Mouse (Mus musculus) liver, adult 2 months (tissue): ENCODE measurements around the gene Plxnb3. TPM values are rescaled to one million over a fixed set of nuclear protein-coding genes. Genes with fewer than 3 reads are reported as not detected.

Experiments used
- DNase-seq: peaks from one replicate; pipeline ENCODE4 v3.0.0-alpha.2; 2011; ENCODE audit warnings: low read depth, low spot score; ENCODE audit errors: extremely low read depth
- H3K27ac ChIP-seq: fragments of 200-500 bp; replicated peaks from 2 replicates; pipeline ENCODE4 v1.5.1; 2012; ENCODE audit warnings: low read depth, mild to moderate bottlenecking, control low read depth, inconsistent platforms, low read length; ENCODE audit not compliant: insufficient read depth
- H3K27me3 ChIP-seq: fragments of 200-500 bp; 2 replicates; pipeline ENCODE4 v1.6.1; 2012; ENCODE audit warnings: mild to moderate bottlenecking, moderate library complexity, low read length, inconsistent platforms; ENCODE audit not compliant: control insufficient read depth, insufficient read depth
- H3K36me3 ChIP-seq: fragments of 200-500 bp; 2 replicates; pipeline ENCODE4 v1.6.1; 2012; ENCODE audit warnings: low read length, inconsistent platforms; ENCODE audit not compliant: control insufficient read depth, insufficient read depth
- H3K4me1 ChIP-seq: fragments of 200-500 bp; 2 replicates; pipeline ENCODE4 v1.6.1; 2011; ENCODE audit warnings: low read length; ENCODE audit not compliant: control insufficient read depth, insufficient read depth
- H3K4me3 ChIP-seq: fragments of 200-500 bp; 2 replicates; pipeline ENCODE4 v1.5.1; 2011; ENCODE audit warnings: low read depth, mild to moderate bottlenecking, control low read depth, low read length, moderate library complexity; ENCODE audit not compliant: insufficient read depth
- H3K79me2 ChIP-seq: fragments of 200-500 bp; 2 replicates; pipeline ENCODE4 v1.6.1; 2012; ENCODE audit warnings: inconsistent platforms, mild to moderate bottlenecking, low read length, moderate library complexity; ENCODE audit not compliant: control insufficient read depth, insufficient read depth
- H3K9ac ChIP-seq: fragments of 200-500 bp; 2 replicates; pipeline ENCODE4 v1.6.1; 2012; ENCODE audit warnings: low read depth, mild to moderate bottlenecking, control low read depth, inconsistent platforms, low read length
- CTCF ChIP-seq: fragments of 200-500 bp; IDR thresholded peaks from 2 replicates; pipeline ENCODE4 v1.5.1; 2011; ENCODE audit warnings: low read depth, low read length, control low read depth
- POLR2A ChIP-seq: fragments of 200-500 bp; IDR thresholded peaks from 2 replicates; pipeline ENCODE4 v1.6.1; 2011; ENCODE audit warnings: low read length, control low read depth; ENCODE audit not compliant: insufficient read depth; ENCODE audit errors: extremely low read depth
- WGBS: fragments of 180-500 bp; shearing (Covaris S2); methylation state at CpG from one replicate; pipeline ENCODE4 v1.1.7; 2018; 5-methylcytosine and 5-hydroxymethylcytosine counted together
- polyA plus RNA-seq: library from polyadenylated mRNA; depleted of rRNA; stranded (reverse); fragments of >200 nt; gene quantifications from 2 replicates; pipeline ENCODE4 v1.2.3, GENCODE M21; 2012
- total RNA-seq: library from RNA; depleted of rRNA; stranded (reverse); fragments of >200 nt; gene quantifications from 2 replicates; pipeline ENCODE4 v1.2.3, GENCODE M21; 2014

Plxnb3 gene
- total and polyA plus RNA-seq, 2 experiments, result 0.09 to 0.20 TPM

DNA sequence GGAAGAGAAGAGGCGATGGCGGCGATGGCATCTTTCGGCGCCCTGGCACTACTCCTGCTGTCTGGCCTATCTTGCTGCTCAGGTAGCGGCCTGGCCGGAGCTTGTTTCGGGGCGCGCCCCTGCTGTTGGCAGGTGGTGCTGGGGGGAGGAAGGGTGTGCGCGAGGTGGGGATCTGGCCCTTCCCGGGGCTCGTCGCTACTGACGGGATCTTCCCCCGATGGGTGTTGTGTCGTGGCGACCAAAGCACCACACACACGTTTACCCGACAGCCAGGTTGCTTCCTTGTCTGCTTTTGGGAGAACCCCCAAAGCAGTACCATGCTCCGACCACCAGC, 30.3 kb downstream of the Plxnb3 start:
- no peak for TF ChIP-seq POLR2A
- no peak for TF ChIP-seq CTCF
- H3K79me2 ChIP-seq, result peaks cover 9% of the 10 kb centered on the region; the same call in 1 of the 2 replicates
- peak overlapping the region; percentile 66 for H3K27ac ChIP-seq
- peaks cover 17% of the 10 kb centered on the region for H3K4me1 ChIP-seq
- peak overlapping the region; percentile 90 for H3K9ac ChIP-seq
- H3K4me3 ChIP-seq, result peak overlapping the region; percentile 86
- no peaks in the 10 kb centered on the region for H3K27me3 ChIP-seq
- 0% methylated on average over 15 of the region's 22 CpGs for WGBS
- peaks cover 14% of the 10 kb centered on the region; the same call in 1 of the 2 replicates for H3K36me3 ChIP-seq
- no peak for DNase-seq

DNA sequence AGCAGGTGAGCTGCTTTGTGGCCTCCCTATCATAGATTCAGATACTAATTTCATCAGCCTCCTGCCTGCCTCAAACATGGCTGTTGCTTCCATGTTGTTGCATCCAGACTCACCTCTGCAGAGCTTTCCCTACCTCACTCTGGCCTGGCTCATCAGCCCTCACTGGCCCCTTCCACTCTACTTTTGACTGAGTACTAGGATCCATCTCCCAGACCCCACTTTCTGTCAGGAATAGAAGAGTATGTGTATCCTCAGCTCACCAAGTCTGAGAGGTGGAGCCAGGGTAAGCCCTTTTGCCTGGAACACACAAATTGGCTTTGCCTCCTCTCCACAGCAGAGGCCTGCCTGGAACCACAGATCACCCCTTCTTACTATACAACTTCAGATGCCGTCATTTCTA, 31.6 kb downstream of the Plxnb3 start:
- no peak overlapping the region for H3K4me3 ChIP-seq
- no peak overlapping the region for H3K9ac ChIP-seq
- peaks cover 9% of the 10 kb centered on the region; the same call in 1 of the 2 replicates for H3K79me2 ChIP-seq
- no peak for TF ChIP-seq CTCF
- no peak for TF ChIP-seq POLR2A
- H3K4me1 ChIP-seq, result peaks cover 17% of the 10 kb centered on the region
- no peaks in the 10 kb centered on the region for H3K27me3 ChIP-seq
- H3K27ac ChIP-seq, result no peak overlapping the region
- WGBS, result 89% methylated on average over 1 of the region's 1 CpGs
- H3K36me3 ChIP-seq, result peaks cover 13% of the 10 kb centered on the region; the same call in 1 of the 2 replicates
- no peak for DNase-seq

DNA sequence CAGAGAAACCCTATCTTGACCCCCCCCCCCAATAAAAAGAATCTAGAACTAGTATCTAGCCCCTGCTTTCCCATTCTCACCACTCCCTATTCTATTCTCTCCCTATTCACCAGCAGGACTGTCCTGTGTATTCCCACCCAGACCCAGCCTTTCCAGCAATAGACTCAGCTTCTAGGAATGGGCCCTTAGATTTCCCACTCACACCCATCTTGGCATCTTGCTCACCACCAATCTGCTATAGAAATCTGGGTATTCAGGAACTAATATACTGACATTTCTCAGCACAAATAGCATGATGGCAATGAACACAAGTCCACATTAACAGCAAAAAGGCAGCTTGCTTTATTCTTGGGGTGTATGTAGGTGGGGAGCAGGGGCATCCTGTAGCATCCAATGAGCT, 36.1 kb downstream of the Plxnb3 start:
- Histone ChIP-seq H3K27ac (no peak overlapping the region), H3K9ac (no peak overlapping the region), H3K4me3 (no peak overlapping the region), H3K27me3 (no peaks in the 10 kb centered on the region), H3K36me3 (peaks cover 13% of the 10 kb centered on the region; the same call in 1 of the 2 replicates), H3K79me2 (no peaks in the 10 kb centered on the region), H3K4me1 (peaks cover 6% of the 10 kb centered on the region; the same call in 1 of the 2 replicates)
- TF ChIP-seq CTCF, result no peak
- TF ChIP-seq POLR2A, result no peak
- no peak for DNase-seq

DNA sequence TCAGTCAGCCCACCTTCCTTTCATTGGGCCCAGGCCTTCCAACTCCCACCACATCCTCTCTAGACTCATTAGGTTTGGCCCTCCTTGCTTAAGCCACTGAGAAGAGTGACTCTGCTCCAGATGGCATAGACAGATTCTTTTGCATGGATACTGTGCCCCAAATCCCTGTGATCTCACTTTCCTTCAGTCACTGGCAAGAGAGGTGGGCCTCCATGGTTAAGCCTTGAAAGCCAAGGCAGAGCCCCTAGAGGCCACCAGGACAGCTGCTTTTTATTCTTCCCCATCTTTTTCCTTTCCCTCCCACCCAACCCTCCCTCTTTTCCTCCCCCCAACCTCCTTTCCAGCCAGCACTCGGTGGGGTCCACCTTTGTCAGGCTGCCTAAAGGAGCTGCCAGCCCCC, 36.6 kb downstream of the Plxnb3 start:
- H3K27me3 ChIP-seq, result no peaks in the 10 kb centered on the region
- 13% methylated on average over 1 of the region's 1 CpGs for WGBS

GRCm38 (mm10) chrX:73797511-73797910, 40.6 kb downstream of the Plxnb3 start:
- Histone ChIP-seq H3K27ac (no peak overlapping the region), H3K9ac (no peak overlapping the region), H3K27me3 (no peaks in the 10 kb centered on the region), H3K79me2 (no peaks in the 10 kb centered on the region), H3K4me3 (no peak overlapping the region), H3K4me1 (no peaks in the 10 kb centered on the region), H3K36me3 (no peaks in the 10 kb centered on the region)
- WGBS, result 81% methylated on average over 2 of the region's 2 CpGs
- DNase-seq, result no peak
- TF ChIP-seq CTCF (no peak), POLR2A (no peak)

More for the DNA sequence above, 36.6 kb downstream of the Plxnb3 start:
- peaks cover 2% of the 10 kb centered on the region; the same call in 1 of the 2 replicates for H3K4me1 ChIP-seq
- H3K36me3 ChIP-seq, result peaks cover 13% of the 10 kb centered on the region; the same call in 1 of the 2 replicates
- TF ChIP-seq CTCF (no peak), POLR2A (no peak)
- no peak overlapping the region for H3K27ac ChIP-seq
- no peaks in the 10 kb centered on the region for H3K79me2 ChIP-seq
- no peak overlapping the region for H3K9ac ChIP-seq
- DNase-seq, result no peak
- H3K4me3 ChIP-seq, result no peak overlapping the region

GRCm38 (mm10) chrX:73798502-73798901, 41.6 kb downstream of the Plxnb3 start:
- TF ChIP-seq CTCF (peak; percentile 80), POLR2A (no peak)
- H3K4me3 ChIP-seq, result no peak overlapping the region
- no peaks in the 10 kb centered on the region for H3K4me1 ChIP-seq
- H3K9ac ChIP-seq, result no peak overlapping the region
- 23% methylated on average over 8 of the region's 9 CpGs for WGBS
- no peak overlapping the region for H3K27ac ChIP-seq
- no peaks in the 10 kb centered on the region for H3K36me3 ChIP-seq
- H3K27me3 ChIP-seq, result no peaks in the 10 kb centered on the region
- no peaks in the 10 kb centered on the region for H3K79me2 ChIP-seq
- peak; percentile 11 for DNase-seq
